Mouse (Mus musculus) CH12.LX (cell line): ENCODE results near the gene Vnn3.

Experiments
- CTCF ChIP-seq, 2 experiments: IDR thresholded peaks in 1 of 2; conservative IDR thresholded peaks in 1 of 2; 2 replicates each; pipeline ENCODE4 v1.5.1; 2011 to 2012; ENCODE audit warnings: low read depth in 2 of 2, low read length in 2 of 2, improper control_type of control experiment in 1 of 2, inconsistent platforms in 1 of 2, mild to moderate bottlenecking in 1 of 2, moderate library complexity in 1 of 2
- ELF1 ChIP-seq: IDR thresholded peaks from 2 replicates; pipeline ENCODE4 v1.6.1; 2014; ENCODE audit warnings: low read depth, mild to moderate bottlenecking, inconsistent platforms, low read length, improper control_type of control experiment
- EP300 ChIP-seq: IDR thresholded peaks from 2 replicates; pipeline ENCODE4 v1.6.1; 2011; ENCODE audit warnings: low read length, improper control_type of control experiment
- ETS1 ChIP-seq: conservative IDR thresholded peaks from 2 replicates; pipeline ENCODE4 v1.6.1; 2012; ENCODE audit warnings: low read depth, mild to moderate bottlenecking, inconsistent platforms, low read length, improper control_type of control experiment, moderate library complexity
- HCFC1 ChIP-seq: IDR thresholded peaks from 2 replicates; pipeline ENCODE4 v1.6.1; 2012; ENCODE audit warnings: low read depth, mild to moderate bottlenecking, inconsistent platforms, low read length, improper control_type of control experiment
- KAT2A ChIP-seq: IDR thresholded peaks from 2 replicates; pipeline ENCODE4 v1.6.1; 2012; ENCODE audit warnings: low read length, improper control_type of control experiment, inconsistent platforms; ENCODE audit not compliant: insufficient replicate concordance
- MAFK ChIP-seq: IDR thresholded peaks from 2 replicates; pipeline ENCODE4 v1.6.1; 2011; ENCODE audit warnings: low read length, improper control_type of control experiment; ENCODE audit not compliant: insufficient replicate concordance
- NELFE ChIP-seq: IDR thresholded peaks from 2 replicates; pipeline ENCODE4 v1.6.1; 2011; ENCODE audit warnings: low read depth, low read length, improper control_type of control experiment
- POLR2A ChIP-seq: IDR thresholded peaks from 2 replicates; pipeline ENCODE4 v1.6.1; 2011; ENCODE audit warnings: low read depth, mild to moderate bottlenecking, improper control_type of control experiment, low read length
- UBTF ChIP-seq: IDR thresholded peaks from 2 replicates; pipeline ENCODE4 v1.6.1; 2012; ENCODE audit warnings: low read depth, mild to moderate bottlenecking, inconsistent platforms, low read length, improper control_type of control experiment, moderate library complexity
- USF1 ChIP-seq: IDR thresholded peaks from 2 replicates; pipeline ENCODE4 v1.6.1; 2014; ENCODE audit warnings: low read depth, mild to moderate bottlenecking, inconsistent platforms, low read length, improper control_type of control experiment
- ZKSCAN1 ChIP-seq: IDR thresholded peaks from 2 replicates; pipeline ENCODE4 v1.6.1; 2012; ENCODE audit warnings: low read depth, inconsistent platforms, low read length, improper control_type of control experiment, borderline replicate concordance

DNA sequence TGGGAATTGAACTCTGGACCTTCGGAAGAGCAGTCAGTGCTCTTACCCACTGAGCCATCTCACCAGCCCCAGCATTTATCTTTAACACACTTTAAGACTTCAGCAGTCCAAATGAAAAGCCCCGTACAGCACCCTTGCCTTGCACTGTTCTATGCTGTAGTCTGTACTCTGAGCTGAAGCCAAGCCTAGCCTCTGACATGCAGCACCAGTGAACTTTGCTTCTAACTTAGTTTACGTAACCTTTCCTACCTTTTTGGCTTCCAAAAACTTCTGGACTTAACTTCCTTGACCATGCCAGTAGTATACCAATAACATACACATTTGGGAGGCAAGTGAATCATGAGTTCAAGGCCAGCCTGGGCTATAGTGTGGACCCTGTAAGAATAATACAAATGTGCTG is 12.4 kb upstream of the Vnn3 start:
- TF ChIP-seq ZKSCAN1 (no peak), NELFE (no peak), KAT2A (no peak), CTCF (conservative IDR thresholded peaks at IDR 0.05 in 1 of 2, IDR thresholded peaks at IDR 0.05 in 1 of 2; ENCODE audit: low read depth in 2 of 2, low read length in 2 of 2) (no peak), EP300 (no peak), POLR2A (no peak), ELF1 (no peak), MAFK (no peak), HCFC1 (no peak), UBTF (no peak), ETS1 (no peak), USF1 (no peak)
